Mouse (Mus musculus) G1E-ER4 (cell line): ENCODE results near the gene Cdk5rap1. TPM values are rescaled to one million over a fixed set of nuclear protein-coding genes. Genes with fewer than 3 reads are reported as not detected.
"Not testable (repeated sequence)": the region's sequence is repeated elsewhere in the genome, so short reads cannot be mapped to it uniquely, and the experiment has no call there.

Source experiments
- GATA1 ChIP-seq: IDR thresholded peaks from one replicate; pipeline ENCODE4 v1.8.0; 2012; ENCODE audit warnings: low read length, inconsistent platforms
- polyA plus RNA-seq: library from polyadenylated mRNA; stranded (reverse); fragments of >175 nt; gene quantifications from 2 replicates; pipeline ENCODE4 v1.2.3, GENCODE M21; 2012

Gene Cdk5rap1
- polyA plus RNA-seq, 1 experiment = 0.73 TPM

GRCm38 (mm10) chr2:154398267-154398666 lies 25.5 kb upstream of the Cdk5rap1 start:
- no peak for TF ChIP-seq GATA1

GRCm38 (mm10) chr2:154396529-154396928 lies 23.7 kb upstream of the Cdk5rap1 start:
- TF ChIP-seq GATA1 = no peak

GRCm38 (mm10) chr2:154394602-154395001 lies 21.8 kb upstream of the Cdk5rap1 start:
- no peak for TF ChIP-seq GATA1

GRCm38 (mm10) chr2:154390180-154390964 lies 17.6 kb upstream of the Cdk5rap1 start:
- TF ChIP-seq GATA1 = no peak

GRCm38 (mm10) chr2:154379103-154379502 lies 6.3 kb upstream of the Cdk5rap1 start:
- TF ChIP-seq GATA1 = no peak

GRCm38 (mm10) chr2:154374807-154375601 lies 2.2 kb upstream of the Cdk5rap1 start:
- no peak for TF ChIP-seq GATA1

- no peak for TF ChIP-seq GATA1
Observed at GRCm38 (mm10) chr2:154373961-154374632, 1.3 kb upstream of the Cdk5rap1 start.

- no peak for TF ChIP-seq GATA1
Observed at GRCm38 (mm10) chr2:154372151-154372829, 520 bp downstream of the Cdk5rap1 start.

- TF ChIP-seq GATA1 = no peak
Observed at GRCm38 (mm10) chr2:154367510-154367909, 5.3 kb downstream of the Cdk5rap1 start.

- no peak for TF ChIP-seq GATA1
Observed at GRCm38 (mm10) chr2:154348152-154348551, 24.7 kb downstream of the Cdk5rap1 start.

GRCm38 (mm10) chr2:154339356-154339755 lies 33.5 kb downstream of the Cdk5rap1 start:
- no peak for TF ChIP-seq GATA1

- TF ChIP-seq GATA1 = no peak
Observed at GRCm38 (mm10) chr2:154338161-154338560, 34.6 kb downstream of the Cdk5rap1 start.

- no peak for TF ChIP-seq GATA1
Observed at GRCm38 (mm10) chr2:154335572-154335971, 37.2 kb downstream of the Cdk5rap1 start.

GRCm38 (mm10) chr2:154326852-154327251 lies 46.0 kb downstream of the Cdk5rap1 start:
- no peak for TF ChIP-seq GATA1

GRCm38 (mm10) chr2:154306927-154307326 lies 65.9 kb downstream of the Cdk5rap1 start, which contains the start of gene Bpifb9b:
Gene Bpifb9b (plus strand): TSS chr2:154307227.
- TF ChIP-seq GATA1 = not testable (repeated sequence)
